Mouse (Mus musculus) stomach, postnatal 0 days (tissue): ENCODE results near the gene Cmtm1. TPM values are rescaled to one million over a fixed set of nuclear protein-coding genes. Genes with fewer than 3 reads are reported as not detected.
A peak's percentile ranks its signal among the peaks of the same experiment; 100 is the strongest.
"Not testable (repeated sequence)": the region's sequence is repeated elsewhere in the genome, so short reads cannot be mapped to it uniquely, and the experiment has no call there.

ENCODE experiments used
- ATAC-seq: fragments of 200-750 bp; cut with Nextera tagmentation; 2 replicates; pipeline ENCODE4 v1.8.0; 2017; ENCODE audit not compliant: low FRiP score, low TSS enrichment
- DNase-seq: peaks from one replicate; pipeline ENCODE4 v3.0.0-alpha.2; 2016; ENCODE audit warnings: low spot score
- H3K27ac ChIP-seq: fragments of 300-500 bp; sonication (generic); replicated peaks from 2 replicates; pipeline ENCODE4 v1.5.1; 2014; ENCODE audit warnings: mild to moderate bottlenecking, control low read depth
- H3K27me3 ChIP-seq: fragments of 300-500 bp; sonication (generic); 2 replicates; pipeline ENCODE4 v1.6.1; 2014; ENCODE audit warnings: low read length; ENCODE audit not compliant: control insufficient read depth, insufficient read depth
- H3K36me3 ChIP-seq: fragments of 300-500 bp; sonication (generic); 2 replicates; pipeline ENCODE4 v1.6.1; 2014; ENCODE audit warnings: low read length, mixed read lengths; ENCODE audit not compliant: control insufficient read depth, insufficient read depth
- H3K4me1 ChIP-seq: fragments of 300-500 bp; sonication (generic); replicated peaks from 2 replicates; pipeline ENCODE4 v1.6.1; 2014; ENCODE audit warnings: antibody characterized with exemption; ENCODE audit not compliant: control insufficient read depth, insufficient read depth
- H3K4me2 ChIP-seq: fragments of 300-500 bp; sonication (generic); replicated peaks from 2 replicates; pipeline ENCODE4 v1.6.1; 2014; ENCODE audit warnings: low read depth, mild to moderate bottlenecking, control low read depth, moderate library complexity
- H3K4me3 ChIP-seq: fragments of 300-500 bp; sonication (generic); 2 replicates; pipeline ENCODE4 v1.5.1; 2014; ENCODE audit warnings: low read depth, low read length, control low read depth
- H3K9ac ChIP-seq: fragments of 300-500 bp; sonication (generic); 2 replicates; pipeline ENCODE4 v1.6.1; 2014; ENCODE audit warnings: mild to moderate bottlenecking, low read length, control low read depth, mixed read lengths
- H3K9me3 ChIP-seq: fragments of 300-500 bp; sonication (generic); 2 replicates; pipeline ENCODE4 v1.6.1; 2016; ENCODE audit warnings: low read length; ENCODE audit not compliant: control insufficient read depth
- CTCF ChIP-seq: IDR thresholded peaks from 2 replicates; pipeline ENCODE4 v1.5.1; 2016; ENCODE audit warnings: antibody characterized with exemption, low read depth, mild to moderate bottlenecking, moderate library complexity
- EP300 ChIP-seq: optimal IDR thresholded peaks from 2 replicates; pipeline ENCODE3; 2016; ENCODE audit warnings: antibody characterized with exemption
- WGBS: fragments of 180-500 bp; shearing (Covaris S2); extraction: QIAGEN DNeasy Blood & Tissue Kit; methylation state at CpG from one replicate; pipeline ENCODE4 v1.1.7; 2014; 5-methylcytosine and 5-hydroxymethylcytosine counted together
- polyA plus RNA-seq: library from polyadenylated mRNA; unstranded; fragments of >200 nt; fragmentation: Nextera tagmentation; extraction: Ambion mirVana; gene quantifications from 2 replicates; pipeline ENCODE4 v1.2.1, GENCODE M21; 2015

Cmtm1 gene
- polyA plus RNA-seq, 1 experiment from 2014 or later: not detected

DNA sequence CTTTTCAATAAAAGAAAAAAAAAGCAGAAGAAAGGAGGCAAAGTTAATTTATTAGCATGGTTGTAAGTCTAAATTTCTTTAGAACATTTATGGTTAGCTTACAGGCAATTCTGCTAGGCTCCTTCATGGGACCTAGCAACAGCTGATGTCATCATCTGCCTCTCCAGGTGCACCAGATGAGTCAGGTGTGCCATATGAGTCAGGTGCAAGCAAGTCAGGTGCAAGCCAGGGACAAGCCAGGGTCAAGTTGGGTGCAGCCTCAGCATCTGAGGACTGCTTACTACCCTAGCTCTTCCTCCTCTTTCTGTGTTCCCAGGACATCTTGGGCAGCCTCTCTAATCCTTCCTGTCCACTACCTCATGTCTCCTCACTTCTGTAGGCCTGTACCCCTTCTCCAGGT is 41.6 kb downstream of the Cmtm1 start:
- H3K4me2 ChIP-seq: no peak overlapping the region
- no peak overlapping the region for H3K27ac ChIP-seq
- H3K36me3 ChIP-seq: no peaks in the 10 kb centered on the region
- no peaks in the 10 kb centered on the region for H3K27me3 ChIP-seq
- DNase-seq (peak; percentile 46), ATAC-seq (peak; percentile 87)
- H3K4me3 ChIP-seq: no peak overlapping the region
- H3K4me1 ChIP-seq: no peaks in the 10 kb centered on the region
- no peaks in the 10 kb centered on the region for H3K9me3 ChIP-seq
- H3K9ac ChIP-seq: no peak overlapping the region
- TF ChIP-seq CTCF (no peak), EP300 (no peak)

DNA sequence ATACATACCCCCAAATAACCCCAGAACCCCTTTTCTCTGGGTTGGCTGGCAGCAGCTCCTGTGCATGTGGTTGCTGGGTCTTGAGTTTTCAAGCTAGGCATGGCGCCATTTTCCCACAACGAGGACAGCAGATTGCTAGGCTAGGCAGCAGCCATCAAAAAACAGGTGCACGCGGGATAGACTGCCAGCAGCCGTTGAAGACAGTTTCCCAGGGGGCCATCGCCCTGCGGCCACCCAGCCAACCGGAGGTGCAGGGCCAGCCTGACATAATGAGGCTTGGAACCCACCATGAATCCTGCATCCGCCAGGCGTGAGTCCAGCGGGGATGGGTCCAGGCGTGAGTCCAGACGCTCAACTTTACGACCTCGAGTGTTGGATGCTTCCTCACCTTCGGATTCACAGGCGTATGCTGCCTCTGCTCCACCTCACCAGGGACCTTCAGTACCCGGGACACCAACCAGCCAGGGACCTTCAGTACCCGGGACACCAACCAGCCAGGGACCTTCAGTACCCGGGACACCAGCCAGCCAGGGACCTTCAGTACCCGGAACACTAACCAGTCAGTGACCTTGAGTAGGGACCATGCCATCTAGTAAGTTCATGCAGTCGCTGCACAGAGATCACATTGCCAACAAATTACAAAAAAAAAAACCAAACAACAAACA is 45.5 kb downstream of the Cmtm1 start:
- not testable (repeated sequence) for H3K27ac ChIP-seq, DNase-seq, H3K4me3 ChIP-seq, H3K4me1 ChIP-seq, H3K9me3 ChIP-seq, ATAC-seq, H3K27me3 ChIP-seq, H3K36me3 ChIP-seq, H3K4me2 ChIP-seq, H3K9ac ChIP-seq
- 98% methylated on average over 20 of the region's 22 CpGs for whole genome bisulfite sequencing

DNA sequence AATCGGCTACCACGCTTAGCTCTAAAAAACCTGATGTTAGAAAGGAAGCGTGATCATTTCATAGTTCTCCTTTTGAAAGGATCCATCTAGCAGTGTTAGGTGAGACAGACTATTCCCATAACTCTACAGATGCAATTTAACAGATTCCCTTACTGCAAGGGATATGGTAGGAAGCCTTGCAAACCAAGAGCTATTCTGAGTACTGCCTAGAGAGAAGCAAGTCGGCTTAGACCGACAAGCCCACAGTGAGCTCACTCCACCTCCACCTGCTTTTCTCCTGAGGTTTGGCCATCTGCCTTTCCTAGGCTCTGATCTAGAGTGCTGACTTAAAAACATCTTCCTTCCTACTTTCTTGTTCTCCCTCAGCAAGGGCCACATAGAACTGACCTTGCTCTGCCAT is 48.1 kb downstream of the Cmtm1 start:
- ATAC-seq, H3K4me1 ChIP-seq, H3K4me2 ChIP-seq, H3K36me3 ChIP-seq, H3K27ac ChIP-seq, H3K4me3 ChIP-seq, DNase-seq, H3K9ac ChIP-seq, H3K9me3 ChIP-seq, H3K27me3 ChIP-seq: not testable (repeated sequence)
- 90% methylated on average over 5 of the region's 5 CpGs for WGBS

DNA sequence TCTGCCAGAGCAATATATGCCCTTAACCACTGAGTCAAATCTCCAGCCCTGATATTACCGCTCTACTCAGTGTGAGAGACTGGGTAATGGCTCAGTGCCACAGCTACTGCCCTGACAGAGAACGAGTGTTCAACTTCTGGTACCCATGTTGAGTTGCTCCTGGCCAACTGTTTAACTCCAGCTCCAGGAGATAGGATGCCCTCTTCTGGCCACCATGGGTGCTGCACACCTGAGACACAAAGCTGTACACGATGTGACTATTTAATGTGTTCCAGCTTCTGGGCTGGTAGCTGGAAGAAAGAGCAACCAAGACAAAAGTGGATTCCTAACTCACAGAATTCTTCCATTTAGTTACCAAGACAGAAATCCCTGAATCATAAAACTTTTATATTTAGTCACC is 56.9 kb downstream of the Cmtm1 start:
- Histone ChIP-seq H3K9ac (no peak overlapping the region), H3K4me1 (no peaks in the 10 kb centered on the region), H3K27me3 (no peaks in the 10 kb centered on the region), H3K4me3 (no peak overlapping the region), H3K9me3 (no peaks in the 10 kb centered on the region), H3K4me2 (no peak overlapping the region), H3K36me3 (no peaks in the 10 kb centered on the region), H3K27ac (no peak overlapping the region)
- WGBS: 93% methylated on average over 3 of the region's 3 CpGs
- peak; percentile 17 for DNase-seq
- TF ChIP-seq CTCF (peak; percentile 62), EP300 (no peak)
- ATAC-seq: no peak

DNA sequence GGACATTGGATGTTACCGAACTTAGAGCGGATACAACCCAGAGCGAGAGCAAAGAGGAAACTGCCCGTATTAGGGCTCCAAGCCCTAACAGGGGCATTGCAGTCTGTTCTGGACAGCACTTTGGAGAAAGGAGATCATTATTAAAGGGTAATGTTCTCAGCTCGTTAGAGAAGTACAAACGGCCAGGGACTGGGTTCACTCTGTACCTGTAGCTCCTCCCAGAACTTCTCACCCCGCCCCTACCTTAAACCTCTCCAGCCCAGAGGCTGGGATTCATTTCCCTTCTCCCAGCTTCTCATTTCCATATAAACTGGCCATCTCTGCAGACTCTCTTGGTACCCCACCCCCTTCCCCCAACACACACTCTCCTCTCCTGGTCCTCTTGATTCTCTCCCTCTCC is 58.5 kb downstream of the Cmtm1 start:
- WGBS: 0% methylated on average over 7 of the region's 7 CpGs
- H3K4me1 ChIP-seq: peaks cover 6% of the 10 kb centered on the region
- ATAC-seq: peak; percentile 19; the same call in 1 of the 2 replicates
- no peaks in the 10 kb centered on the region for H3K9me3 ChIP-seq
- TF ChIP-seq EP300 (no peak), CTCF (no peak)
- peak; percentile 58 for DNase-seq
- H3K9ac ChIP-seq: peak overlapping the region; percentile 52
- H3K27ac ChIP-seq: peak overlapping the region; percentile 14; the same call in 1 of the 2 replicates
- H3K4me3 ChIP-seq: peak overlapping the region; percentile 56
- H3K36me3 ChIP-seq: no peaks in the 10 kb centered on the region
- H3K4me2 ChIP-seq: peak overlapping the region; percentile 63
- H3K27me3 ChIP-seq: no peaks in the 10 kb centered on the region

DNA sequence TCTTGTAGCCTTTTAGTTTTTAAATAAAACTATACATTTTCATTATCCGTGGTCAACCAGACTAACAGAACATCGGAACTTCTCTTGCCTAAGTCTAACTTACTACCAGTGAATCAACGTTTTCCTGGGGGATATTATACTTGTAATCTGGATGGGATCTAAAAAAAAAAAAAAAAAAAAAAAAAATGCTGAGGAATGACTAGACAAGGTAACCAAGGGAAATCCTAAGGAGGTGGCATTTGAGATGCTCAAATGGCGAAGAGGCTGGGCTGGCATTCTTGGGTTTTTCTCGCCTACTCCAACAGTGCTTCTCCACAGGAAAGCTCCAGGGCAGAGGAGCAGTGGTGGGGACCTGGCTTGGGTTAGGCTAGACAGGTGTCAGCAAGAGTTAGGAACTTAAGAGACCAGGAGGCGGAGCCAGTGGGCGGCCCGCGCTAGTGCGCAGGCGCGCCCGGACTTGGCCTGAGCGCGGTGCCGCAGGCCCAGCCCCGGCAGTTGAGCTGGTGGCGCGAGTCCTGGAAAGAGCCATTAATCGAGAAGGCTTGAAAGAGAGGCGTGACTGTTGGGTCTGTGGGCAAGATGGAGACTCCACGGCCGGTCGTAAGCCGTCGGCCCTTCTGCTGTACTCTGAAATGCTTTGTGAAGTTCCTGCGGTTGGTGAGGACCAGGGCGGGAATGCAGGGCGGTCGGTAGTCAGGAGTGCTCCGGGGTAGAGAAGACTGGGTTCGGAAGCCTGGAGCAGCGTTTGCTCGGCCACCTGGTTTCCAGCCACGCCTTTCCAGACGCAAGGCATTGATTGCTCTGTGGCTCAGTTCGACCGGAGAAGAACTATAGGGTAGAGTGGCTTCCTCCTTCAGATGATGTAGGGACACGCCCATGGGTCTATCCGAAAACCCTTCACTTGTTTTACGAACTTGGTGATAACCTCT is 59.2 kb downstream of the Cmtm1 start, which contains the start of gene Cklf:
TSS of gene Cklf (plus strand) at position 423 of the 929 bp plus-strand sequence.
- 4% methylated on average over 41 of the region's 41 CpGs for WGBS
- H3K9me3 ChIP-seq: no peaks in the 10 kb centered on the region
- peak within 1 kb of the TSS; percentile 56 for H3K4me3 ChIP-seq
- DNase-seq (peak; percentile 92), ATAC-seq (peak; percentile 85)
- H3K36me3 ChIP-seq: no peaks in the 10 kb centered on the region
- TF ChIP-seq EP300: no peak
- peak; percentile 56 for TF ChIP-seq CTCF
- H3K4me2 ChIP-seq: peak within 1 kb of the TSS; percentile 63
- peak within 1 kb of the TSS; percentile 74 for H3K27ac ChIP-seq
- no peaks in the 10 kb centered on the region for H3K27me3 ChIP-seq
- H3K4me1 ChIP-seq: peaks cover 6% of the 10 kb centered on the region
- peak within 1 kb of the TSS; percentile 61 for H3K9ac ChIP-seq
